Mouse (Mus musculus) erythroblast, embryonic 14.5 days (primary cell): ENCODE data around the gene Gm16451. TPM values are rescaled to one million over a fixed set of nuclear protein-coding genes. Genes with fewer than 3 reads are reported as not detected.
"Not testable (repeated sequence)": the region's sequence is repeated elsewhere in the genome, so short reads cannot be mapped to it uniquely, and the experiment has no call there.

ENCODE experiments used
- H3K27me3 ChIP-seq: 2 replicates; pipeline ENCODE4 v1.6.1; 2012; ENCODE audit warnings: inconsistent platforms; ENCODE audit not compliant: control insufficient read depth
- H3K36me3 ChIP-seq: 2 replicates; pipeline ENCODE4 v1.6.1; 2012; ENCODE audit warnings: mild to moderate bottlenecking, inconsistent platforms; ENCODE audit not compliant: control insufficient read depth
- H3K4me1 ChIP-seq: 2 replicates; pipeline ENCODE4 v1.6.1; 2012; ENCODE audit warnings: inconsistent platforms; ENCODE audit not compliant: control insufficient read depth
- H3K4me3 ChIP-seq: replicated peaks from 2 replicates; pipeline ENCODE3; 2012; ENCODE audit warnings: moderate library complexity, mild to moderate bottlenecking, inconsistent platforms
- H3K9me3 ChIP-seq: 2 replicates; pipeline ENCODE4 v1.6.1; 2012; ENCODE audit warnings: low read length, inconsistent platforms, mixed read lengths; ENCODE audit not compliant: control insufficient read depth
- polyA plus RNA-seq: library from polyadenylated mRNA; stranded (reverse); fragments of >175 nt; gene quantifications from 2 replicates; pipeline ENCODE4 v1.2.3, GENCODE M21; 2012

Gene Gm16451
- not detected in 2 replicates for polyA plus RNA-seq

DNA sequence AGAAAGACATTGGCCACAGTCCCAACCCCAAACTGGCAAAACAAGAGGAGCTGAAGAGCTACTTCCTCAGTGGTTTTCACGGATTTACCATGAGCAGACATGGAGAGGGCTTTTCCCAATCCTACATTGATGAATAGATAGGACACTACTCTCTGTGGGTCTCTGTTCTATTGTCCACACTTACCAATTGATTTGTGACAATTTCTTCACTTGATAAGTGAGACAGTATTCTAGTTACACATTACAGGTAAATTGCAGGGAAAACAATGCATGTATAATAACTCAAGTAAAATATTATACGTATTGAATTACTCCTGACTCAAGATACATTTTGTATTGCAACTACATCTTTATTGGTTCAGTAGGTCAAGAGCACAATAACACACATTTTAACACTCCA lies at the start of gene Gm16451:
Gm16451 (minus strand) TSS at position 101 of the 400 bp plus-strand sequence.
- not testable (repeated sequence) for H3K36me3 ChIP-seq, H3K4me1 ChIP-seq, H3K4me3 ChIP-seq

DNA sequence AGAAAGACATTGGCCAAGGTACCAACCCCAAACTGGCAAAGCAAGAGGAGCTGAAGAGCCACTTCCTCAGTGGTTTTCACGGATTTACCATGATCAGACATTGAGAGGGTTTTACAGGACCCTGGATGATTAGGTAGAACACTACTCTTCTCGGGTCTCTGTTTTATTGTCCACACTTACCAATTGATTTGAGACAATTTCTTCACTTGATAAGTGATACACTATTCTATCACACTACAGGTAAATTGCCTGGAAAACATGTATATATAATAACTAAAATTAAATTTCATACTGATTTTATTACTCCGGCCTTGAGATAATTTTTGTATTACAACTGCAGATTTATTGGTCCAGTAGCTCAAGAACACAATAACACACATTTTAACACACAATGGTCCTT lies 45.9 kb upstream of the Gm16451 start, which contains the start of gene Vmn1r142:
Vmn1r142 (minus strand) TSS at position 101 of the 400 bp plus-strand sequence.
- H3K9me3 ChIP-seq, H3K4me1 ChIP-seq, H3K4me3 ChIP-seq, H3K36me3 ChIP-seq, H3K27me3 ChIP-seq: not testable (repeated sequence)

More for the DNA sequence above, at the start of gene Gm16451:
- not testable (repeated sequence) for H3K9me3 ChIP-seq, H3K27me3 ChIP-seq

DNA sequence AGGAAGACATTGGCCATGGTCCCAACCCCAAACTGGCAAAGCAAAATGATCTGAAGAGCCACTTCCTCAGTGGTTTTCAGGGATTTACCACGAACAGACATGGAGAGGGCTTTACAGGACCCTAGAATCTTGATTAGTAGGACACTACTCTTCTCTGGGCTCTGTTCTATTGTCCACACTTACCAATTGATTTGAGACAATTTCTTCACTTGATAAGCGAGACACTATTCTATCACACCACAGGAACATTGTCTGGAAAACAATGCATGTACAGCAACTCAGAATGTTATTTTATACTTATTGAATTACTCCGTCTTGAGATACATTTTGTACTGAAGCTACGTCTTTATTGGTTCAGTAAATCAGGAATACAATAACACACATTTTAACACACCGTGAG lies 16.6 kb upstream of the Gm16451 start, which contains the start of gene Gm10666:
Gm10666 (minus strand) TSS at position 101 of the 400 bp plus-strand sequence.
- H3K36me3 ChIP-seq, H3K9me3 ChIP-seq: not testable (repeated sequence)

DNA sequence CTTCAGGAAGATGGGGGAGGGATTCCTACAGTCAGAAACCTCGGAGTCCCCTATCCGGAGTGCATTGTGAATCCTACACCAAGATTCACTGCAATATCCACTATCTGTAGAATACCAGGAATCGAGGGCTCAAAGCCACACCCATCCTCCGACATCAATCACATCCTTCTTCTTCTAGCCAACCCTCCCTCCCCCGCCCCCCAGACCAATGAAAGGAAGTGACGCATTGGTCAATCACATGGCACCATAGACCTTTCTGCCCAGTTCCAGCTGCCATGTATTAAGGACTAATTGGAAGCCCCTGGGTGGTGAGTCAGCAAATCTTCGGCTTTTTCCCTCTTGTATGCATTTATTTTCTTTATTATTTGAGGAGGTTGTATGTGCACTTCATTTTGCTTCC lies 49.3 kb downstream of the Gm16451 start, which contains the start of gene Vmn1r139:
Vmn1r139 (plus strand) TSS at position 301 of the 400 bp plus-strand sequence.
- H3K9me3 ChIP-seq, H3K27me3 ChIP-seq, H3K4me1 ChIP-seq, H3K4me3 ChIP-seq, H3K36me3 ChIP-seq: not testable (repeated sequence)

More for the DNA sequence above, 16.6 kb upstream of the Gm16451 start, which contains the start of gene Gm10666:
- not testable (repeated sequence) for H3K27me3 ChIP-seq, H3K4me1 ChIP-seq, H3K4me3 ChIP-seq

Other genes with a start within 250 kb of the Gm16451 start
- not detected in 2 replicates for gene Gm5891, start 197.0 kb downstream of the Gm16451 start, polyA plus RNA-seq
- not detected in 2 replicates for gene Vmn1r137, start 123.7 kb downstream of the Gm16451 start, polyA plus RNA-seq
- not detected in 2 replicates for gene Vmn1r138, start 89.3 kb downstream of the Gm16451 start, polyA plus RNA-seq
- not detected in 2 replicates for gene Gm6176, start 61.9 kb downstream of the Gm16451 start, polyA plus RNA-seq
- gene Vmn1r139, start 49.2 kb downstream of the Gm16451 start, polyA plus RNA-seq: not detected in 2 replicates
- gene Gm10666, start 16.5 kb upstream of the Gm16451 start, polyA plus RNA-seq: not detected in 2 replicates
- gene Vmn1r142, start 45.8 kb upstream of the Gm16451 start, polyA plus RNA-seq: not detected in 2 replicates
- not detected in 2 replicates for gene Vmn1r143, start 71.1 kb upstream of the Gm16451 start, polyA plus RNA-seq
- not detected in 2 replicates for gene Gm8653, start 83.0 kb upstream of the Gm16451 start, polyA plus RNA-seq
- gene Gm8453, start 111.2 kb upstream of the Gm16451 start, polyA plus RNA-seq: not detected in 2 replicates
- gene Gm4187, start 211.5 kb upstream of the Gm16451 start, polyA plus RNA-seq: not detected in 2 replicates